Mouse (Mus musculus) forebrain, embryonic 16.5 days (tissue): ENCODE data around the gene Azin2. TPM values are rescaled to one million over a fixed set of nuclear protein-coding genes. Genes with fewer than 3 reads are reported as not detected.

Source experiments
- ATAC-seq: fragments of 200-750 bp; cut with Nextera tagmentation; 2 replicates; pipeline ENCODE4 v1.8.0; 2017; ENCODE audit warnings: mild to moderate bottlenecking, moderate library complexity
- H3K27ac ChIP-seq: fragments of 300-500 bp; sonication (generic); 2 replicates; pipeline ENCODE4 v1.5.1; 2014; ENCODE audit warnings: low read length, control low read depth
- H3K27me3 ChIP-seq: fragments of 300-500 bp; sonication (generic); replicated peaks from 2 replicates; pipeline ENCODE4 v1.6.1; 2014; ENCODE audit warnings: low read length; ENCODE audit not compliant: control insufficient read depth, insufficient read depth
- H3K36me3 ChIP-seq: fragments of 300-500 bp; sonication (generic); 2 replicates; pipeline ENCODE4 v1.6.1; 2014; ENCODE audit not compliant: control insufficient read depth, insufficient read depth
- H3K4me1 ChIP-seq: fragments of 300-500 bp; sonication (generic); replicated peaks from 2 replicates; pipeline ENCODE4 v1.6.1; 2014; ENCODE audit warnings: low read length; ENCODE audit not compliant: control insufficient read depth, insufficient read depth
- H3K4me2 ChIP-seq: fragments of 300-500 bp; sonication (generic); 2 replicates; pipeline ENCODE4 v1.6.1; 2014; ENCODE audit warnings: mild to moderate bottlenecking, low read length, control low read depth
- H3K4me3 ChIP-seq: fragments of 300-500 bp; sonication (generic); replicated peaks from 2 replicates; pipeline ENCODE4 v1.5.1; 2014; ENCODE audit warnings: mild to moderate bottlenecking, low read length, control low read depth
- H3K9ac ChIP-seq: fragments of 300-500 bp; sonication (generic); replicated peaks from 2 replicates; pipeline ENCODE4 v1.6.1; 2014; ENCODE audit warnings: low read depth, low read length, control low read depth
- H3K9me3 ChIP-seq: fragments of 300-500 bp; sonication (generic); 2 replicates; pipeline ENCODE4 v1.6.1; 2016; ENCODE audit warnings: low read length; ENCODE audit not compliant: control insufficient read depth
- WGBS: fragments of 180-500 bp; shearing (Covaris S2); extraction: QIAGEN DNeasy Blood & Tissue Kit; methylation state at CpG from one replicate; pipeline ENCODE4 v1.1.7; 2014; 5-methylcytosine and 5-hydroxymethylcytosine counted together
- polyA plus RNA-seq: library from polyadenylated mRNA; unstranded; fragments of >200 nt; fragmentation: Nextera tagmentation; extraction: Ambion mirVana; gene quantifications from 2 replicates; pipeline ENCODE4 v1.2.1, GENCODE M21; 2015

The Azin2 gene
- polyA plus RNA-seq, 1 experiment from 2014 or later = 10.3 TPM

- no peak for ATAC-seq
- 91% methylated on average over 14 of the region's 14 CpGs for WGBS
- H3K4me1 ChIP-seq = 0 out of 2 replicates have a peak, but pooled peaks cover under 1% of the 10 kb centered on the region
- H3K27ac ChIP-seq = no peak overlapping the region
- H3K9me3 ChIP-seq = no peaks in the 10 kb centered on the region
- H3K27me3 ChIP-seq = no peaks in the 10 kb centered on the region
- H3K9ac ChIP-seq = no peak overlapping the region
- H3K36me3 ChIP-seq = no peaks in the 10 kb centered on the region
- H3K4me3 ChIP-seq = no peak overlapping the region
- no peak overlapping the region for H3K4me2 ChIP-seq
Measured at GRCm38 (mm10) chr4:128909378-128909831, 52.8 kb downstream of the Azin2 start.

GRCm38 (mm10) chr4:128908586-128909377 lies 53.5 kb downstream of the Azin2 start:
- no peaks in the 10 kb centered on the region for H3K27me3 ChIP-seq
- no peak overlapping the region for H3K4me3 ChIP-seq
- no peak overlapping the region for H3K27ac ChIP-seq
- 62% methylated on average over 24 of the region's 24 CpGs for WGBS
- no peaks in the 10 kb centered on the region for H3K9me3 ChIP-seq
- 0 out of 2 replicates have a peak, but pooled peaks have one; percentile 20 for ATAC-seq
- 0 out of 2 replicates have a peak, but pooled peaks cover 3% of the 10 kb centered on the region for H3K4me1 ChIP-seq
- no peaks in the 10 kb centered on the region for H3K36me3 ChIP-seq
- no peak overlapping the region for H3K9ac ChIP-seq
- no peak overlapping the region for H3K4me2 ChIP-seq

GRCm38 (mm10) chr4:128907238-128907968 lies 54.8 kb downstream of the Azin2 start:
- H3K4me3 ChIP-seq = no peak overlapping the region
- H3K9me3 ChIP-seq = no peaks in the 10 kb centered on the region
- no peak overlapping the region for H3K27ac ChIP-seq
- no peak overlapping the region for H3K4me2 ChIP-seq
- ATAC-seq = no peak
- H3K27me3 ChIP-seq = no peaks in the 10 kb centered on the region
- 0 out of 2 replicates have a peak, but pooled peaks cover 3% of the 10 kb centered on the region for H3K4me1 ChIP-seq
- WGBS = 64% methylated on average over 12 of the region's 12 CpGs
- H3K9ac ChIP-seq = 0 out of 2 replicates have a peak overlapping the region, but pooled peaks have one; percentile 13
- H3K36me3 ChIP-seq = peaks cover 3% of the 10 kb centered on the region; the same call in 1 of the 2 replicates

GRCm38 (mm10) chr4:128906757-128907156 lies 55.5 kb downstream of the Azin2 start:
- WGBS = 75% methylated on average over 8 of the region's 8 CpGs
- H3K9me3 ChIP-seq = no peaks in the 10 kb centered on the region
- H3K36me3 ChIP-seq = peaks cover 3% of the 10 kb centered on the region; the same call in 1 of the 2 replicates
- H3K4me3 ChIP-seq = no peak overlapping the region
- no peaks in the 10 kb centered on the region for H3K27me3 ChIP-seq
- H3K9ac ChIP-seq = no peak overlapping the region
- H3K4me1 ChIP-seq = 0 out of 2 replicates have a peak, but pooled peaks cover 3% of the 10 kb centered on the region
- ATAC-seq = no peak
- no peak overlapping the region for H3K4me2 ChIP-seq
- H3K27ac ChIP-seq = no peak overlapping the region

GRCm38 (mm10) chr4:128905251-128905650 lies 57.0 kb downstream of the Azin2 start:
- H3K9ac ChIP-seq = no peak overlapping the region
- H3K27ac ChIP-seq = no peak overlapping the region
- H3K27me3 ChIP-seq = no peaks in the 10 kb centered on the region
- no peaks in the 10 kb centered on the region for H3K9me3 ChIP-seq
- ATAC-seq = no peak
- no peak overlapping the region for H3K4me2 ChIP-seq
- H3K4me3 ChIP-seq = no peak overlapping the region
- peaks cover 3% of the 10 kb centered on the region; the same call in 1 of the 2 replicates for H3K36me3 ChIP-seq
- 55% methylated on average over 8 of the region's 8 CpGs for WGBS
- peaks cover 4% of the 10 kb centered on the region for H3K4me1 ChIP-seq

DNA sequence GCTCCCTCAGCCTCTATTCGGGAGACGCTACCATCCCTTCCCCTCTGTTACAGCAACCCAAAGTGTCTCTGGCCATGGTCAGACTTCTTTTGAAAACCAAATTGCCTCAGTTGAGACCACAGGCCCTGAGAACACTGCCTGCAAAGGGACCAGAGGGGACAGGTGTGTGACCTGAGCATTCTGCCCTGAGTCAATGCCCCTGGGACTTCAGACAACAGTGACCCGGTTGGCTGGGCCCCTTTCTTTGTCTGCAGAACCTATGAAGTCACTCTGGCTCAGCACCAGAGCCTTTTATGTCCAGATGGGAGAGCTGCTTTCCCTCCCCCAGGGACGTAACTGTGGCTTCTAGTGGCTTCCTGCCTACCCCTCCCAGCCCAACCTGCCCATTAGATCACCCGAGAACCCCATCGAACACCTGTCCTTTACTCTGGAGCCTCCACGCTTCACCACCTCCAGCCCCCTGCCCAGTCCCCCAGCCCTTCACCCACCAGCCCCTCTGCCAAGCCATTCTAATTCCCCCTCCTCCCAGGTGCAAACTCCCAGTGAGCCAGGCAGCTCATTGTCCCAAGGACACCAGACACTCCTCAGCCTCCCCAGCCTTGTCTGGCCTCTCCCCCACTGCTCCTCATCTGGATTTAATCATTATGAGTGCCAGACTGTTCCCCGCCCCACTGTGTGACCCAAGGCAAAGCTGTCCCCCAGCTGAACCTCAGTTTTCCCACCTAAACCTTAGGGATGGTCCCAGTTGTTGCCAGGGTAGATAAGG lies 58.0 kb downstream of the Azin2 start:
- Histone ChIP-seq H3K27ac (no peak overlapping the region), H3K4me2 (no peak overlapping the region), H3K9me3 (no peaks in the 10 kb centered on the region), H3K27me3 (no peaks in the 10 kb centered on the region), H3K36me3 (peaks cover 3% of the 10 kb centered on the region; the same call in 1 of the 2 replicates), H3K4me3 (no peak overlapping the region), H3K4me1 (peaks cover 14% of the 10 kb centered on the region), H3K9ac (no peak overlapping the region)
- WGBS = 55% methylated on average over 8 of the region's 8 CpGs
- ATAC-seq = no peak

DNA sequence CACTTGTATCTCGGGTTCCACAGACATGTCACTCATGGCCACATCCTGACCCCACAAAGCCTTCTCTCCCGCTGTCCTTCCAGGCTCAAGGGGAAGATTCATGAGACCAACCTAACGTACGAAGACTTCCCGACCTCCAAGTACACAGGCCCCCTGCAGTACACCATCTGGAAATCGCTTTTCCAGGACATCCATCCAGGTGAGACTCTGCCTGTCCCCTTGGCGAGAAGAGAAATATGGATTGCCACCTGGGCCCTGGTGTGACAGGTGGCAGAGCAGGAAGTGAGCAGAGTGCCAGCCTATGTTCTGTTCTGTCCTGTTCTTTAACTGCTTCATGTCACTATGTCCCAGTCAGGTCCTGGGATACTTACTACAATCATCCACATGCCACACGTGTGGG lies 59.9 kb downstream of the Azin2 start:
- Histone ChIP-seq H3K4me1 (peaks cover 24% of the 10 kb centered on the region), H3K4me2 (no peak overlapping the region), H3K36me3 (peaks cover 3% of the 10 kb centered on the region; the same call in 1 of the 2 replicates), H3K27ac (no peak overlapping the region), H3K9ac (no peak overlapping the region), H3K27me3 (no peaks in the 10 kb centered on the region), H3K9me3 (no peaks in the 10 kb centered on the region), H3K4me3 (no peak overlapping the region)
- 87% methylated on average over 8 of the region's 8 CpGs for WGBS
- no peak for ATAC-seq

- Histone ChIP-seq H3K27me3 (no peaks in the 10 kb centered on the region), H3K9ac (no peak overlapping the region), H3K4me1 (peaks cover 24% of the 10 kb centered on the region), H3K27ac (no peak overlapping the region), H3K36me3 (peaks cover 3% of the 10 kb centered on the region; the same call in 1 of the 2 replicates), H3K4me3 (no peak overlapping the region), H3K9me3 (no peaks in the 10 kb centered on the region), H3K4me2 (no peak overlapping the region)
- ATAC-seq = no peak
- WGBS = 80% methylated on average over 14 of the region's 14 CpGs
Measured at GRCm38 (mm10) chr4:128900484-128900883, 61.8 kb downstream of the Azin2 start.
